Mouse (Mus musculus): Measurements from ENCODE around the gene Tnip1.

Tnip1 gene

GRCm38 (mm10) chr11:54932540-54932939, 30.2 kb downstream of the Tnip1 start:
- DNase-seq (ENCODE audit: low spot score in 2 of 2), result no peak

GRCm38 (mm10) chr11:54931405-54932093, 31.2 kb downstream of the Tnip1 start:
- DNase-seq (ENCODE audit: low spot score in 2 of 2), result no peak

- peak in 1 of 2 experiments; percentile 25 for DNase-seq (ENCODE audit: low spot score in 2 of 2)
Measured at GRCm38 (mm10) chr11:54930318-54930979, 32.3 kb downstream of the Tnip1 start.

GRCm38 (mm10) chr11:54929744-54930143, 33.0 kb downstream of the Tnip1 start:
- no peak for DNase-seq (ENCODE audit: low spot score in 2 of 2)

GRCm38 (mm10) chr11:54929290-54929689, 33.4 kb downstream of the Tnip1 start:
- no peak for DNase-seq (ENCODE audit: low spot score in 2 of 2)

- no peak for DNase-seq (ENCODE audit: low spot score in 2 of 2)
Measured at GRCm38 (mm10) chr11:54928886-54929285, 33.8 kb downstream of the Tnip1 start.

GRCm38 (mm10) chr11:54928219-54928618, 34.5 kb downstream of the Tnip1 start:
- DNase-seq (ENCODE audit: low spot score in 2 of 2), result no peak

GRCm38 (mm10) chr11:54927346-54928140, 35.2 kb downstream of the Tnip1 start:
- peak; percentile 22 to 25 for DNase-seq (ENCODE audit: low spot score in 2 of 2)

- DNase-seq (ENCODE audit: low spot score in 2 of 2), result no peak
Measured at GRCm38 (mm10) chr11:54924145-54924544, 38.6 kb downstream of the Tnip1 start.

GRCm38 (mm10) chr11:54922488-54922887, 40.2 kb downstream of the Tnip1 start:
- no peak for DNase-seq (ENCODE audit: low spot score in 2 of 2)

GRCm38 (mm10) chr11:54921798-54922197, 40.9 kb downstream of the Tnip1 start:
- DNase-seq (ENCODE audit: low spot score in 2 of 2), result no peak

GRCm38 (mm10) chr11:54920973-54921580, 41.6 kb downstream of the Tnip1 start:
- no peak for DNase-seq (ENCODE audit: low spot score in 2 of 2)

- no peak for DNase-seq (ENCODE audit: low spot score in 2 of 2)
Measured at GRCm38 (mm10) chr11:54920127-54920972, 42.4 kb downstream of the Tnip1 start.

- DNase-seq (ENCODE audit: low spot score in 2 of 2), result no peak
Measured at GRCm38 (mm10) chr11:54918273-54918672, 44.4 kb downstream of the Tnip1 start.

GRCm38 (mm10) chr11:54917461-54917860, 45.3 kb downstream of the Tnip1 start:
- no peak for DNase-seq (ENCODE audit: low spot score in 2 of 2)

- DNase-seq (ENCODE audit: low spot score in 2 of 2), result no peak
Measured at GRCm38 (mm10) chr11:54913841-54914240, 48.9 kb downstream of the Tnip1 start.

- DNase-seq (ENCODE audit: low spot score in 2 of 2), result no peak
Measured at GRCm38 (mm10) chr11:54912503-54913316, 50.0 kb downstream of the Tnip1 start.

- DNase-seq (ENCODE audit: low spot score in 2 of 2), result no peak
Measured at GRCm38 (mm10) chr11:54911671-54912502, 50.8 kb downstream of the Tnip1 start.

GRCm38 (mm10) chr11:54911201-54911600, 51.5 kb downstream of the Tnip1 start:
- DNase-seq (ENCODE audit: low spot score in 2 of 2), result no peak
